Mouse (Mus musculus): Measurements from ENCODE around the gene Plekho2. TPM values are rescaled to one million over a fixed set of nuclear protein-coding genes. Genes with fewer than 3 reads are reported as not detected.

Gene Plekho2
- polyA plus RNA-seq, 1 experiment from 2014 or later: 20.0 TPM

GRCm38 (mm10) chr9:65519807-65520504, 59.9 kb downstream of the Plekho2 start, which contains the start of gene Ankdd1a:
Ankdd1a (minus strand) TSS chr9:65520193.
- WGBS: 3% methylated on average over 25 of the region's 25 CpGs
- Histone ChIP-seq H3K4me3 (replicated peaks) (peak within 1 kb of the TSS; percentile 33), H3K27me3 (0 out of 2 replicates have a peak, but pooled peaks cover 12% of the 10 kb centered on the region), H3K36me3 (no peaks in the 10 kb centered on the region), H3K4me1 (peaks cover 25% of the 10 kb centered on the region), H3K9ac (peak within 1 kb of the TSS; percentile 26; the same call in 1 of the 2 replicates), H3K4me2 (peak within 1 kb of the TSS; percentile 68), H3K9me3 (replicated peaks) (no peaks in the 10 kb centered on the region), H3K27ac (peak within 1 kb of the TSS; percentile 9; the same call in 1 of the 2 replicates)
- ATAC-seq (replicated peaks; ENCODE audit: low FRiP score): no peak

GRCm38 (mm10) chr9:65514851-65515261, 65.0 kb downstream of the Plekho2 start:
- Histone ChIP-seq H3K4me2 (no peak overlapping the region), H3K4me3 (replicated peaks) (no peak overlapping the region), H3K27me3 (0 out of 2 replicates have a peak, but pooled peaks cover 2% of the 10 kb centered on the region), H3K27ac (no peak overlapping the region), H3K36me3 (no peaks in the 10 kb centered on the region), H3K9me3 (replicated peaks) (no peaks in the 10 kb centered on the region), H3K4me1 (peaks cover 7% of the 10 kb centered on the region), H3K9ac (no peak overlapping the region)
- no peak for ATAC-seq (replicated peaks; ENCODE audit: low FRiP score)
- WGBS: 58% methylated on average over 3 of the region's 3 CpGs

- 70% methylated on average over 8 of the region's 8 CpGs for WGBS
- ATAC-seq (replicated peaks; ENCODE audit: low FRiP score): no peak
These were observed 65.4 kb downstream of the Plekho2 start for GRCm38 (mm10) chr9:65514431-65514830.

GRCm38 (mm10) chr9:65512520-65512919, 67.3 kb downstream of the Plekho2 start:
- Histone ChIP-seq H3K9ac (no peak overlapping the region), H3K4me1 (0 out of 2 replicates have a peak, but pooled peaks cover 3% of the 10 kb centered on the region), H3K27me3 (no peaks in the 10 kb centered on the region), H3K4me3 (replicated peaks) (no peak overlapping the region), H3K27ac (no peak overlapping the region), H3K36me3 (no peaks in the 10 kb centered on the region), H3K9me3 (replicated peaks) (no peaks in the 10 kb centered on the region), H3K4me2 (no peak overlapping the region)
- no peak for ATAC-seq (replicated peaks; ENCODE audit: low FRiP score)
- 89% methylated on average over 3 of the region's 3 CpGs for WGBS

More at GRCm38 (mm10) chr9:65514431-65514830, 65.4 kb downstream of the Plekho2 start:
- Histone ChIP-seq H3K9ac (no peak overlapping the region), H3K4me2 (no peak overlapping the region), H3K27ac (no peak overlapping the region), H3K27me3 (0 out of 2 replicates have a peak, but pooled peaks cover under 1% of the 10 kb centered on the region), H3K9me3 (replicated peaks) (no peaks in the 10 kb centered on the region), H3K4me3 (replicated peaks) (no peak overlapping the region), H3K4me1 (0 out of 2 replicates have a peak, but pooled peaks cover 3% of the 10 kb centered on the region), H3K36me3 (no peaks in the 10 kb centered on the region)

GRCm38 (mm10) chr9:65508449-65508848, 71.4 kb downstream of the Plekho2 start:
- Histone ChIP-seq H3K36me3 (no peaks in the 10 kb centered on the region), H3K9ac (no peak overlapping the region), H3K4me1 (no peaks in the 10 kb centered on the region), H3K4me2 (no peak overlapping the region), H3K9me3 (replicated peaks) (no peaks in the 10 kb centered on the region), H3K27me3 (peaks cover 2% of the 10 kb centered on the region; the same call in 1 of the 2 replicates), H3K4me3 (replicated peaks) (no peak overlapping the region), H3K27ac (no peak overlapping the region)
- WGBS: 61% methylated on average over 7 of the region's 7 CpGs
- no peak for ATAC-seq (replicated peaks; ENCODE audit: low FRiP score)

GRCm38 (mm10) chr9:65502721-65503505, 76.9 kb downstream of the Plekho2 start:
- no peak for ATAC-seq (replicated peaks; ENCODE audit: low FRiP score)
- Histone ChIP-seq H3K4me3 (replicated peaks) (no peak overlapping the region), H3K27me3 (peaks cover 2% of the 10 kb centered on the region), H3K36me3 (no peaks in the 10 kb centered on the region), H3K4me1 (peaks cover 5% of the 10 kb centered on the region; the same call in 1 of the 2 replicates), H3K9ac (no peak overlapping the region), H3K9me3 (replicated peaks) (no peaks in the 10 kb centered on the region), H3K27ac (no peak overlapping the region), H3K4me2 (no peak overlapping the region)
- WGBS: 76% methylated on average over 21 of the region's 21 CpGs

Other genes starting within 250 kb of the Plekho2 start
- 9.2 and 9.8 TPM in 2 replicates for gene Pdcd7, start 233.9 kb downstream of the Plekho2 start, polyA plus RNA-seq (2015; fragmentation: Nextera tagmentation; extraction: Ambion mirVana)
- 0.14 and 0.31 TPM in 2 replicates for gene Ubap1l, start 219.0 kb downstream of the Plekho2 start, polyA plus RNA-seq (2015; fragmentation: Nextera tagmentation; extraction: Ambion mirVana)
- 2.2 TPM in 2 replicates for gene Kbtbd13, start 188.4 kb downstream of the Plekho2 start, polyA plus RNA-seq (2015; fragmentation: Nextera tagmentation; extraction: Ambion mirVana)
- gene Rasl12, start 181.5 kb downstream of the Plekho2 start, polyA plus RNA-seq (2015; fragmentation: Nextera tagmentation; extraction: Ambion mirVana): 13.4 and 16.1 TPM in 2 replicates
- 3.1 and 4.3 TPM in 2 replicates for gene Slc51b, start 157.1 kb downstream of the Plekho2 start, polyA plus RNA-seq (2015; fragmentation: Nextera tagmentation; extraction: Ambion mirVana)
- 21.1 and 25.3 TPM in 2 replicates for gene Mtfmt, start 144.3 kb downstream of the Plekho2 start, polyA plus RNA-seq (2015; fragmentation: Nextera tagmentation; extraction: Ambion mirVana)
- gene Spg21, start 119.1 kb downstream of the Plekho2 start, polyA plus RNA-seq (2015; fragmentation: Nextera tagmentation; extraction: Ambion mirVana): 111 and 126 TPM in 2 replicates
- not detected in 2 replicates for gene Ankdd1a, start 59.8 kb downstream of the Plekho2 start, polyA plus RNA-seq (2015; fragmentation: Nextera tagmentation; extraction: Ambion mirVana)
- 12.7 and 17.5 TPM in 2 replicates for gene Pif1, start 7.1 kb upstream of the Plekho2 start, polyA plus RNA-seq (2015; fragmentation: Nextera tagmentation; extraction: Ambion mirVana)
- 29.8 and 30.3 TPM in 2 replicates for gene Rbpms2, start 49.6 kb upstream of the Plekho2 start, polyA plus RNA-seq (2015; fragmentation: Nextera tagmentation; extraction: Ambion mirVana)
- 299 and 308 TPM in 2 replicates for gene Oaz2, start 88.0 kb upstream of the Plekho2 start, polyA plus RNA-seq (2015; fragmentation: Nextera tagmentation; extraction: Ambion mirVana)
- 6.0 and 7.4 TPM in 2 replicates for gene Zfp609, start 247.5 kb upstream of the Plekho2 start, polyA plus RNA-seq (2015; fragmentation: Nextera tagmentation; extraction: Ambion mirVana)

Measured in kidney, embryonic 15.5 days (tissue).